Mouse (Mus musculus) ES-E14 (cell line): ENCODE results near the gene Nos1ap.

Experiments
- CHD2 ChIP-seq: IDR thresholded peaks from 2 replicates; pipeline ENCODE4 v1.6.1; 2014; ENCODE audit warnings: mild to moderate bottlenecking, low read depth, low read length, inconsistent platforms
- HCFC1 ChIP-seq: IDR thresholded peaks from 2 replicates; pipeline ENCODE4 v1.6.1; 2012; ENCODE audit warnings: low read length, inconsistent platforms, borderline replicate concordance; ENCODE audit not compliant: insufficient read depth
- MAFK ChIP-seq: IDR thresholded peaks from 2 replicates; pipeline ENCODE4 v1.6.1; 2014; ENCODE audit warnings: mild to moderate bottlenecking, low read depth, low read length, inconsistent platforms; ENCODE audit not compliant: insufficient read depth
- ZNF384 ChIP-seq: IDR thresholded peaks from 2 replicates; pipeline ENCODE4 v1.6.1; 2012; ENCODE audit warnings: low read depth, low read length, inconsistent platforms

- TF ChIP-seq MAFK = no peak
- no peak for TF ChIP-seq ZNF384
- no peak for TF ChIP-seq CHD2
- no peak for TF ChIP-seq HCFC1
Observed at GRCm38 (mm10) chr1:170398866-170399265, 190.8 kb downstream of the Nos1ap start.
